ENCODE assay signal across 14 mouse cellular contexts in the genomic region with DNA sequence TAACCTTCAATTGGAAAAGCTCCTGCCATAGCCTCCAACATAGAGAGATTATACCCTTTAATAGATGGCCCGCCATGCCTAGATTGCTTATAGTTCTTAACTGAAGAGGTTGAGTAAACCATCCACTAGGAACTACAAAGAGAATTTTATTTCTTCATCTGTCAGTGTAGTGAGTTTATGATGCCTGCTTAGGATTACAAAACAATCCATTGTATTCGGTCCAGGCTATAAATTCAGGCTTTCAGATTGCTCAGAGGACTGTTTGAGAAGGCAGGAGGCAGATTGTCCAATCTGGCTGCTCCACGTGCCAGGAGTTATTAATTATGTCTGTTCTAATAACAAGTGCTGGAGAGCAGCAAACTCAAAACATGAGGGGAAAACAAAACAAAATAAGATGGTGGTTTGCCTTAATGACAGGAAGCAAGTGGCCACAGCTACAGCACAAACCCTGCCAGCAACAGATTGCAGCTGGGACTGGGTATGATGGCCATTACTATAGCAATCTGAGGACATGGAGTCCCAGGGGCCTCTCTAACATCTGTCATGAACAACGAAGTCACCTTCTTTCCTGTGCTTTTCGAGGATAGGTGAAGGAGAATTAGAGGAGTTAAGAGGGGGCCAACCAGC.
A peak's percentile ranks its signal among the peaks of the same experiment; 100 is the strongest.
DNase-seq lines count a peak whose midpoint lies in the region.
"Had no signal": no experiment of that assay in that cellular context is flagged by ENCODE, and none has a peak within 500 bp of the region (broad histone marks: within the 10 kb centered on the region; RNA-seq: fewer than 3 reads in every experiment).

No protein-coding gene starts in this region.

- DNase-seq in embryo, embryonic 11 days: peak; percentile 15
- no peak for DNase-seq in embryo, embryonic 10 days (ENCODE audit: low spot score)
- peak; percentile 11 to 16 for DNase-seq in kidney, postnatal 4 days
- no peak for DNase-seq in kidney, adult 11 months
- peak; percentile 49 for DNase-seq in Muller cell, postnatal 12 days (ENCODE audit: inconsistent ontology term)
- peak; percentile 98 for DNase-seq in gonadal fat pad, adult 2 months (ENCODE audit: low read depth)
- no peak for DNase-seq in urinary bladder, adult 18-20 months (ENCODE audit: low spot score in 2 of 2)
- no peak for DNase-seq in heart, adult 8-10 months (ENCODE audit: low spot score)
- DNase-seq: cerebellum, adult 2 months; cerebellum, postnatal 36 days; heart, postnatal 4 days; left cerebral cortex, postnatal 4 days; liver, postnatal 0 days; thymus, adult 18-20 months had no signal

Comparison
In these comparisons a context has a peak if more than half of its experiments do, and no peak if none do; other contexts are left out.
1. DNase-seq: peak in embryo, embryonic 11 days (single experiment), kidney, postnatal 4 days (2 of 2), Muller cell, postnatal 12 days (single experiment) and gonadal fat pad, adult 2 months (single experiment); none in embryo, embryonic 10 days (single experiment), kidney, adult 11 months (single experiment), urinary bladder, adult 18-20 months (0 of 2) and heart, adult 8-10 months (single experiment).